Mouse (Mus musculus) forebrain, embryonic 14.5 days (tissue): ENCODE results near the gene Sema4b. TPM values are rescaled to one million over a fixed set of nuclear protein-coding genes. Genes with fewer than 3 reads are reported as not detected.

Source experiments
- ATAC-seq: fragments of 200-750 bp; cut with Nextera tagmentation; 2 replicates; pipeline ENCODE4 v1.8.0; 2017; ENCODE audit warnings: mild to moderate bottlenecking, moderate library complexity
- DNase-seq: peaks from one replicate; pipeline ENCODE4 v3.0.0-alpha.2; 2015; ENCODE audit warnings: low spot score
- H3K27ac ChIP-seq: fragments of 300-500 bp; sonication (generic); 2 replicates; pipeline ENCODE4 v1.5.1; 2014; ENCODE audit warnings: low read depth, mild to moderate bottlenecking, control low read depth, low read length, moderate library complexity
- H3K27me3 ChIP-seq: fragments of 300-500 bp; sonication (generic); replicated peaks from 2 replicates; pipeline ENCODE4 v1.6.1; 2014; ENCODE audit warnings: low read length, control low read depth, mixed read lengths; ENCODE audit not compliant: control insufficient read depth, insufficient read depth
- H3K36me3 ChIP-seq: fragments of 300-500 bp; sonication (generic); 2 replicates; pipeline ENCODE4 v1.6.1; 2014; ENCODE audit warnings: low read length, control low read depth; ENCODE audit not compliant: control insufficient read depth, insufficient read depth
- H3K4me1 ChIP-seq: fragments of 300-500 bp; sonication (generic); 2 replicates; pipeline ENCODE4 v1.6.1; 2014; ENCODE audit warnings: antibody characterized with exemption, low read length, control low read depth; ENCODE audit not compliant: control insufficient read depth, insufficient read depth
- H3K4me2 ChIP-seq: fragments of 300-500 bp; sonication (generic); 2 replicates; pipeline ENCODE4 v1.6.1; 2014; ENCODE audit warnings: mild to moderate bottlenecking, control low read depth, low read length
- H3K4me3 ChIP-seq: fragments of 300-500 bp; sonication (generic); 2 replicates; pipeline ENCODE4 v1.5.1; 2014; ENCODE audit warnings: low read depth, low read length, control low read depth
- H3K9ac ChIP-seq: fragments of 300-500 bp; sonication (generic); 2 replicates; pipeline ENCODE4 v1.6.1; 2014; ENCODE audit warnings: mild to moderate bottlenecking, low read length, control low read depth, moderate library complexity
- H3K9me3 ChIP-seq: fragments of 300-500 bp; sonication (generic); replicated peaks from 2 replicates; pipeline ENCODE4 v1.6.1; 2016; ENCODE audit warnings: low read length, control low read depth, mixed read lengths; ENCODE audit not compliant: control insufficient read depth
- WGBS: fragments of 180-500 bp; shearing (Covaris S2); extraction: QIAGEN DNeasy Blood & Tissue Kit; methylation state at CpG from one replicate; pipeline ENCODE4 v1.1.7; 2014; 5-methylcytosine and 5-hydroxymethylcytosine counted together
- polyA plus RNA-seq: library from polyadenylated mRNA; unstranded; fragments of >200 nt; fragmentation: Nextera tagmentation; extraction: Ambion mirVana; gene quantifications from 2 replicates; pipeline ENCODE4 v1.2.1, GENCODE M21; 2014

The Sema4b gene
- polyA plus RNA-seq, 1 experiment from 2014 or later, result 11.6 TPM

DNA sequence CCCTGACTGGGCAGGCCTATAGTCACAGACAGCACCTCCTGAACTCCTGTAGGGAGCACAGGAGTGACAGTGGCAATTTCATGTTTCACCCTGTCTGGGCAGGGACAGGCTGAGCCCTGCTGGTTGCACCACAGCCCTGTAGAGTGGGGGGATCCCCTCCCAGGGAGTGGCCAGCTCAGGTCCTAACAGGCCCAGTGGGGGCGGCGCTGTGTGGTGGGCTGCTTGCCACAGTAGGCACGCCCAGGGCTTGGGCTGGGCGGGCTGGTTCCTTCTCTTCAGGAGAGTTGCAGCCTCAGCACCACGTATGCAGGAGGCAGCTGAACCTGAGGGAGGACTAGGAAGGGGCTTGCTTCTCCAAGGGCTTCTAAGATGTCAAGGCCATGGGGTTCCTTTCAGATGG, 4.8 kb downstream of the Sema4b start:
- DNase-seq (peak; percentile 44), ATAC-seq (no peak)
- H3K36me3 ChIP-seq, result no peaks in the 10 kb centered on the region
- no peaks in the 10 kb centered on the region for H3K9me3 ChIP-seq
- peaks cover 62% of the 10 kb centered on the region for H3K4me1 ChIP-seq
- H3K4me3 ChIP-seq, result no peak overlapping the region
- peak overlapping the region; percentile 37; the same call in 1 of the 2 replicates for H3K9ac ChIP-seq
- whole genome bisulfite sequencing, result 18% methylated on average over 5 of the region's 5 CpGs
- H3K27ac ChIP-seq, result peak overlapping the region; percentile 88
- 0 out of 2 replicates have a peak overlapping the region, but pooled peaks have one; percentile 43 for H3K4me2 ChIP-seq
- no peaks in the 10 kb centered on the region for H3K27me3 ChIP-seq

DNA sequence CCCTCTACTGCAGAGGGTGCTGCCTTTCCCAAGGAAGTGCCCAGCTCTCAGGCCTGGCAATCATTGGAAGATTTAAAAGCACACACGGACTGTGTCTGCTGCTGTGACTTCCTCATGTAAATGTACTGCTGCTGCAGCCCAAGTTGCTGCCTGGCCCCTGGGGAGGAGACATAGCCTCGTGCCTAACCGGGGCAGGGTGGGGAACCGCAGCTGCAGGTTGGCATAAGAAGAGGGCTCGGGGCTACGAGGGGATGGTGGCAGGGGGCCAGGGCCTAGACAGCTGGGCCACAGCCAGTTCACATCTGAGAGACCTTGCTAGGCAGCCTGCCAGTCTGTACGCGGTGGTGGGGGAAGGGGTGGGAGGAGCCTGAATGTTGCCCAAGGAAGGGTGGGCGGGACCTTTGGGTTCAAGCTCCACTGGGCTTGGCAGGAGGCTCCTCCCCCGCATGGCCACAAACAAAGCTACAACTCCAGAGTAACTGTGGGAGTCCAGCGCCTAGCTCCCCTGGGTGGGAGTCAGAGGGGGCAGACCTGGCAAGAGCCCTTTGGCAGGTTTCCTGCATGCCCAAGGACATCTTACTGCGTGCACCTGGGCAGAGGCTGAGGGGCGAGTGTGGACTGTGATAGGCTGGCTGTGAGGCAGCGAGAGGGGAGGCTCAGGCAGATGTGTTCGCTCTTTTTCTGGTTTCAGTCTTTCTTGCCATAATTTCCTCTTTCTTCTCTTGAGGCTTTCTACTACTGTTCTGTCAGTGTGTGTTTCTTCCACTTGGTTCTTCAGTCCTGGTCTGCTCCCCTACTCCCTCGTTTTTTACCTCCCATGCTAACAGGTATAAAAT, 5.8 kb downstream of the Sema4b start:
- Histone ChIP-seq H3K9me3 (no peaks in the 10 kb centered on the region), H3K4me2 (peak overlapping the region; percentile 43), H3K36me3 (no peaks in the 10 kb centered on the region), H3K4me3 (0 out of 2 replicates have a peak overlapping the region, but pooled peaks have one; percentile 4), H3K9ac (peak overlapping the region; percentile 49), H3K27ac (peak overlapping the region; percentile 88), H3K4me1 (peaks cover 64% of the 10 kb centered on the region), H3K27me3 (no peaks in the 10 kb centered on the region)
- WGBS, result 7% methylated on average over 15 of the region's 16 CpGs
- ATAC-seq, result peak; percentile 89
- peak; percentile 96 for DNase-seq

DNA sequence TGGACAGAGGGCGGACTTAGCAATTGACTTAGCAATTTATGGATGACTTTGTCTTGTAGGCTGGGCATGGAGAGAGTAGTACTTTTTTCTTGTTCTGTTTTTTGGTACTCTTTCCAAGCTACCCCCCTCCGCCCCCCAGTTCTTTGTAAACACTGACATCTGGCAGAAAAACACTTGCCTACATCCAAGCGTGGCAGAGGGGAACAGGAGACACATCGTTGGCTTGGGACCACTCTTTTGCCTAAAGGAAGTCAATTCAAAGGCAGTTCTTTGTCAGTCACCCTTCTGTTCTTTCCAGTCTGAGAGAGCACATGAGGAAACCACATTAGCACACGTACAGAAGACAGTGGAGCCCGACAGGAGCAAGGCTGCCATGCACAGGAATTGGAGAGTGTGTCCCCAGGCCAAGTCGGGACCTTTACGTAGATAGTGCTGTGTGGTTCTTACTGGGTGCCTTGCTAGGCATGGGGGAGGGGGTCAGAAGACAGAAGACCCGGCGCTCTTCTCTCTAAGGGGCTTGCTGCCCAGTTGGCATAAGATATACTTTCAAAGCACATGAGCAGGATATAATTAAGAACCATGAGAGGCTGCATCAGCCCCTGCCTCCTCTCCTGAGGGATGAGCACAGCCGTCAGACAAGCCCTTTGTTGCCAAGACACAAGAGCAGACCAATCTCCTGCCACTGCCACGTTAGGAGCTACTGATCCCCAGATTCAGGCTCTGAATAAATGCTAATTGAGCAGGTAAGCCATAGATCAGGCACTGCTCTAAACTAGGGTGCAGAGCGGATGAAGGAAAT, 7.5 kb downstream of the Sema4b start:
- Histone ChIP-seq H3K36me3 (no peaks in the 10 kb centered on the region), H3K27ac (peak overlapping the region; percentile 85), H3K9ac (peak overlapping the region; percentile 30; the same call in 1 of the 2 replicates), H3K4me2 (0 out of 2 replicates have a peak overlapping the region, but pooled peaks have one; percentile 12), H3K9me3 (no peaks in the 10 kb centered on the region), H3K4me3 (no peak overlapping the region), H3K4me1 (peaks cover 53% of the 10 kb centered on the region), H3K27me3 (no peaks in the 10 kb centered on the region)
- ATAC-seq (no peak), DNase-seq (peak; percentile 66)
- 49% methylated on average over 13 of the region's 13 CpGs for WGBS

GRCm38 (mm10) chr7:80195146-80195545, 8.5 kb downstream of the Sema4b start:
- no peak for DNase-seq
- Histone ChIP-seq H3K27me3 (no peaks in the 10 kb centered on the region), H3K36me3 (no peaks in the 10 kb centered on the region), H3K9me3 (no peaks in the 10 kb centered on the region), H3K4me2 (no peak overlapping the region), H3K4me3 (no peak overlapping the region), H3K9ac (no peak overlapping the region), H3K4me1 (peaks cover 56% of the 10 kb centered on the region), H3K27ac (peak overlapping the region; percentile 21; the same call in 1 of the 2 replicates)
- 94% methylated on average over 5 of the region's 5 CpGs for WGBS
- no peak for ATAC-seq

DNA sequence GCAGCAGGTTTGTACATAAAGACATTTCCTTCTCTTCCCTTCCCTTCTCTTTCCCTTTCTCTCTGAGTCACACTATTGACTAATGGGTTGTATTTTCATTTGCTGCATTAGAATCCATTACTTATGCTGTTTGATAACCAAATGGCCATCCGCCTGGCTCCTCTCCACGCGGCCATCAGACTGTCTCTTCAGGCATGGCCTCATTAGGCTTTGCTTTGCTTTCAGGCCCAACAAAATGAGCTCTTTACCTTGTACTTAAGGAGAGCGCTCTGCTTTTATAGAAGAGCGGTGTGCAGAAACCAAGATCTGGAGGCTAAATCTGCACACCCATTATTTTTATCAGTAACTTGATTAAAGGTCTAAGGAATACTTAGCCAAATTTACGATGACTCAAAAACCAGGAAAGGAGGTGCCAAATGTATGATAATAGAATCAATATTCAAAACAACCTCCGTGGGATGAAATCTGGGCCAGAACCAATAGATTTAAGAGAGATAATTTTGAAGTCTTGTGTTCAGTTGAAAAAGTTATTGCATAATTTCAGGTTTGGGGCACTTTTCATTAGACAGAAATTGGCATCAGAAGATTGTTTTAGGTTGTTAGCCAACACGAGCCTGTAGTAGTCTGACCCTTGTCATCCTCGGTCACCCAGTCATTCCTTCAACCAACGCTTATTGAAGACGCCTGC, 9.1 kb downstream of the Sema4b start:
- 81% methylated on average over 10 of the region's 11 CpGs for WGBS
- ATAC-seq, result no peak
- H3K4me3 ChIP-seq, result no peak overlapping the region
- H3K4me2 ChIP-seq, result no peak overlapping the region
- no peak overlapping the region for H3K27ac ChIP-seq
- H3K27me3 ChIP-seq, result no peaks in the 10 kb centered on the region
- DNase-seq, result no peak
- H3K9ac ChIP-seq, result no peak overlapping the region
- no peaks in the 10 kb centered on the region for H3K9me3 ChIP-seq
- peaks cover 55% of the 10 kb centered on the region for H3K4me1 ChIP-seq
- no peaks in the 10 kb centered on the region for H3K36me3 ChIP-seq

GRCm38 (mm10) chr7:80197371-80197770, 10.7 kb downstream of the Sema4b start:
- Histone ChIP-seq H3K9me3 (no peaks in the 10 kb centered on the region), H3K27ac (peak overlapping the region; percentile 96; the same call in 1 of the 2 replicates), H3K36me3 (0 out of 2 replicates have a peak, but pooled peaks cover 2% of the 10 kb centered on the region), H3K4me2 (peak overlapping the region; percentile 83), H3K27me3 (no peaks in the 10 kb centered on the region), H3K4me1 (peaks cover 54% of the 10 kb centered on the region), H3K9ac (peak overlapping the region; percentile 84), H3K4me3 (peak overlapping the region; percentile 72)
- 5% methylated on average over 4 of the region's 4 CpGs for WGBS
- DNase-seq (no peak), ATAC-seq (no peak)

DNA sequence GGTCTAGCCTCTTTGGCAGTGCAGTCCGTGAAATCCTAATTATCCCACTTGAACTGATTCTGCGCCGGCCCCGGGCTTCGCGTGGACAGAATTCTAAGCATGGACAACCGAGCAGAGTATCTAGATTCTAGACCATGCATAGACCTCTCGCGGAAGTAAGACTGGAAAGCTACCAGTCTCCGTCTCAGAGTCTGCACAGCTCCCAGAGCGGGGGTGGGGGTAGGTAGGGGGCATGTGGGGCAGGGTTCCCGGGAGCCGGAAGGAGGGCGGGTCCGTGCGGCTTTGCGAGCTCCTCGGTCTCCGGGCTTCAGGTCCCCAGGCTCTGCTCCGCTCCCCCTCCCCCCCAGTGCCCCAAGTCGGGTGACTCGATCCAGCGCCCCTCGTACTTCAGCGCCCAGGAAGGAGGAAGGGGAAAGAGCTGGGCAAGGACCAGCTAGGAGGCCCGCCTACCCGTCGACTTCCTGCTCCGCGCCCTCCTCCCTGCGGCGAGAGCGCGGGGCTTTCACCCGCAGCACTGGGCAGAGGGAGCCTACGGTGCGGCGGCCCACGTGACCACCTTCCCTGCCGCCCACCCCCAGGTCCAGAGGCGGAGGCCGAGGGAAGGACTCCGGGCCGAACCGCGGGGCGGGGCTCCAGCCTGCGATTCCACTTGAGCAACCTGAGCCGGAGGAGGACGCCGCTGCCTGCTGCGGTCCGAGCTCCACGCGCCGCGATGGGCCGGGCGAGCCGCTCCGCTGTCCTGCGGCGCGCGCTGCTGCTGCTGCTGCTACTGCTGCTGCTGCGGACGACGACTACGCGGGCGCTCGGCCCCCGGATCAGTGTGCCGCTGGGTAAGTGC, 11.5 kb downstream of the Sema4b start:
- Histone ChIP-seq H3K27me3 (no peaks in the 10 kb centered on the region), H3K4me2 (peak overlapping the region; percentile 83), H3K36me3 (0 out of 2 replicates have a peak, but pooled peaks cover 3% of the 10 kb centered on the region), H3K4me1 (peaks cover 53% of the 10 kb centered on the region), H3K9ac (peak overlapping the region; percentile 84), H3K27ac (peak overlapping the region; percentile 96), H3K4me3 (peak overlapping the region; percentile 72), H3K9me3 (no peaks in the 10 kb centered on the region)
- ATAC-seq, result peak; percentile 90
- WGBS, result under 1% methylated on average over 47 of the region's 74 CpGs
- DNase-seq, result peak; percentile 85

DNA sequence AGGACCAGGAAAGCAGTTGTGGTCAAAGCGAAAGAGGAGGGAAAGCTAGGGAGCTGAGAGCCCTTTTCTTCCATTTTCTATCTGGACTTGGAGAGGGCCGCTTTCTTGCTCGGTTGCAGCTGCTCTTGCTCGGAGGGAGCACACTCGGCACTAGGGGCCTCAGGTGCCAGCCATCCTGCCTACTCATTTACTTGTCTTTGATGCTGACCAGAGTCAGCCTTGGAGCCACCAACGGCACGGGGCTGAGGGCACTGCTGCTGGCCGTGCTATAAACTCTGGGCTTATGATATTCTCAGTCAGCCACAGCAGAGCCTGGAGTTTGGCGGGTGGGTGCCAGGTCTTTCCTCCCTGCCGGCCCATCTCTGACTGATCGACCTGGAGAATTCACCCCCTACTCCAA, 12.2 kb downstream of the Sema4b start:
- H3K4me2 ChIP-seq, result peak overlapping the region; percentile 83
- DNase-seq, result no peak
- no peaks in the 10 kb centered on the region for H3K27me3 ChIP-seq
- H3K4me1 ChIP-seq, result peaks cover 55% of the 10 kb centered on the region
- WGBS, result 0% methylated on average over 11 of the region's 11 CpGs
- H3K9me3 ChIP-seq, result no peaks in the 10 kb centered on the region
- peak overlapping the region; percentile 96 for H3K27ac ChIP-seq
- H3K9ac ChIP-seq, result peak overlapping the region; percentile 84
- H3K36me3 ChIP-seq, result 0 out of 2 replicates have a peak, but pooled peaks cover 3% of the 10 kb centered on the region
- ATAC-seq, result peak; percentile 6; the same call in 1 of the 2 replicates
- peak overlapping the region; percentile 72 for H3K4me3 ChIP-seq
